Mouse (Mus musculus): Measurements from ENCODE around the gene Rilpl1.

- no peak for TF ChIP-seq ZNF384 (IDR thresholded peaks at IDR 0.05; ENCODE audit: low read depth, low read length)
- TF ChIP-seq ZC3H11A (IDR thresholded peaks at IDR 0.05; ENCODE audit: borderline replicate concordance, low read depth, low read length): no peak
- TF ChIP-seq MAFK (IDR thresholded peaks at IDR 0.05; ENCODE audit: insufficient read depth, low read depth, low read length): no peak
Observed at GRCm38 (mm10) chr5:124492618-124493017, 38.6 kb downstream of the Rilpl1 start.
